Mouse (Mus musculus): Measurements from ENCODE around the gene Itm2c. TPM values are rescaled to one million over a fixed set of nuclear protein-coding genes. Genes with fewer than 3 reads are reported as not detected.

The Itm2c gene
- polyA plus RNA-seq, 1 experiment from 2014 or later: 56.7 TPM

DNA sequence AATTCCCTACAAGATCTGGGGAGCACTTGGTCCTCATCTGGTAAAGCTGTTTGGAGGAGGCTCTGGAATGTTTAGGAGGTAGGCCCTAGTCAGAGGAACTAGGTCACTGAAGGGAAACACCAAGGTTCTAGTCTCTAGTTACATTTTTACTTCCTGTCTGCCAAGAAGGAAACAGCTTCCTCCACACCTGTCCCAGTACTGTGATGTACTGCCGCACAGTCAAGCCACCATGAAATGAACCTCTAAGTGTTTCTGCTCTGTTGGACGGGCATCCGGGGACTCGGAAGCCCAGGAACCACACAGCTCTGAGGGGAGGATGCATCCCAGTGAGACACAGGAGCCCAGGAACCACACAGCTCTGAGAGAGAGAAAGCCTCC is 34.6 kb downstream of the Itm2c start:
- Histone ChIP-seq H3K9me3 (ENCODE audit: low read length) (no peaks in the 10 kb centered on the region), H3K27me3 (ENCODE audit: insufficient read depth, low read length) (no peaks in the 10 kb centered on the region), H3K4me2 (ENCODE audit: low read depth, low read length) (no peak overlapping the region), H3K36me3 (replicated peaks; ENCODE audit: insufficient read depth, low read length) (no peaks in the 10 kb centered on the region), H3K4me1 (ENCODE audit: insufficient read depth) (peaks cover 8% of the 10 kb centered on the region), H3K4me3 (ENCODE audit: low read depth, low read length) (no peak overlapping the region), H3K27ac (ENCODE audit: low read depth) (no peak overlapping the region), H3K9ac (replicated peaks) (no peak overlapping the region)
- DNase-seq (no peak), ATAC-seq (no peak)
- no peak for TF ChIP-seq EP300 (IDR thresholded peaks at IDR 0.05; ENCODE audit: low read depth)
- no peak for TF ChIP-seq CTCF (IDR thresholded peaks at IDR 0.05; ENCODE audit: low read depth)
- 64% methylated on average over 4 of the region's 4 CpGs for WGBS (ENCODE audit: insufficient replicate concordance)

DNA sequence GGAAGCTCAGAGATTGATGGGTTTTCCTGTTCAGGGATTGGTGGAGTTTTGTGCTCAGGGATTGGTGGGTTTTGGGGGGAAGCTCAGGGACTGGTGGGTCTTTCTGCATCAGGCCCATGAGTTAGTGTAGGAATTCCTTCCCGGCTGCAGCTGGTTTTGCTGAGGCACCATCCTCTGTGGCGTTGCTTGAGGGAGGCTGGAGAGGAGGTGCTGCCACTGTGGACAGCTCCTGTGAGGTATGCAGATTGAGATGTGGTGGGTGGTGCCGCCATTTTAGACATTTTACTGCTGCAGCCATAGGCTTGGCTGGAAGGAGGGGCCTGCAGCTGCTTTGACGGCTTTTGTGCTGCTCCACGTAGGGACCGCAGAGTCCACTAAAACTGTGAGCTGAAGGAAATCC is 35.3 kb downstream of the Itm2c start:
- TF ChIP-seq CTCF (IDR thresholded peaks at IDR 0.05; ENCODE audit: low read depth) (no peak), EP300 (IDR thresholded peaks at IDR 0.05; ENCODE audit: low read depth) (no peak)

DNA sequence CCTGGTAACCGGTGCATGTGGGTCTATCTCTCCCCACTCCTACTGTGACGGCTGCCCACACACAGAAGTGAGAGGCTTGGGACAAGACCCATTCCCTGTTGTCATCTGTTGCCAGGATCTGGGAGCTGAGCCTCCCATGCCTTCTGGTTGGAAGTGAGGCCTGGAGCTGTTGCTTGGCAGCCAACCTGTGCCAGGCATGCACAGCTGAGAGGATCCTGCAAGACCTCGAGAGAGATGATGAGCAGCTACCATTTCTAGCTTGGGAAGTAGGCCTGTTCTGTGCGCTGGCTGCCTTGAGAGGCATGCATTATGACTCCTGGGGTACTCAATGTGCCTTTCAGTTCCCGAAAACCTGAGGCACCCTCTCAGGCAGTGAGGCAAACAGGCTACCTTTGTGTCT is 37.1 kb downstream of the Itm2c start:
- WGBS (ENCODE audit: insufficient replicate concordance): 70% methylated on average over 5 of the region's 5 CpGs
- H3K9ac ChIP-seq (replicated peaks): no peak overlapping the region
- H3K4me1 ChIP-seq (ENCODE audit: insufficient read depth): peaks cover 9% of the 10 kb centered on the region
- H3K27me3 ChIP-seq (ENCODE audit: insufficient read depth, low read length): no peaks in the 10 kb centered on the region
- no peak overlapping the region for H3K4me2 ChIP-seq (ENCODE audit: low read depth, low read length)
- H3K27ac ChIP-seq (ENCODE audit: low read depth): no peak overlapping the region
- H3K36me3 ChIP-seq (replicated peaks; ENCODE audit: insufficient read depth, low read length): no peaks in the 10 kb centered on the region
- TF ChIP-seq EP300 (IDR thresholded peaks at IDR 0.05; ENCODE audit: low read depth) (no peak), CTCF (IDR thresholded peaks at IDR 0.05; ENCODE audit: low read depth) (no peak)
- H3K4me3 ChIP-seq (ENCODE audit: low read depth, low read length): no peak overlapping the region
- ATAC-seq: no peak
- DNase-seq: no peak
- H3K9me3 ChIP-seq (ENCODE audit: low read length): no peaks in the 10 kb centered on the region

More for the DNA sequence above, 35.3 kb downstream of the Itm2c start:
- Histone ChIP-seq H3K36me3 (replicated peaks; ENCODE audit: insufficient read depth, low read length) (no peaks in the 10 kb centered on the region), H3K27ac (ENCODE audit: low read depth) (no peak overlapping the region), H3K27me3 (ENCODE audit: insufficient read depth, low read length) (no peaks in the 10 kb centered on the region), H3K4me1 (ENCODE audit: insufficient read depth) (peaks cover 12% of the 10 kb centered on the region), H3K9me3 (ENCODE audit: low read length) (no peaks in the 10 kb centered on the region), H3K4me2 (ENCODE audit: low read depth, low read length) (no peak overlapping the region), H3K4me3 (ENCODE audit: low read depth, low read length) (no peak overlapping the region), H3K9ac (replicated peaks) (no peak overlapping the region)
- ATAC-seq (no peak), DNase-seq (no peak)
- WGBS (ENCODE audit: insufficient replicate concordance): 82% methylated on average over 6 of the region's 6 CpGs

DNA sequence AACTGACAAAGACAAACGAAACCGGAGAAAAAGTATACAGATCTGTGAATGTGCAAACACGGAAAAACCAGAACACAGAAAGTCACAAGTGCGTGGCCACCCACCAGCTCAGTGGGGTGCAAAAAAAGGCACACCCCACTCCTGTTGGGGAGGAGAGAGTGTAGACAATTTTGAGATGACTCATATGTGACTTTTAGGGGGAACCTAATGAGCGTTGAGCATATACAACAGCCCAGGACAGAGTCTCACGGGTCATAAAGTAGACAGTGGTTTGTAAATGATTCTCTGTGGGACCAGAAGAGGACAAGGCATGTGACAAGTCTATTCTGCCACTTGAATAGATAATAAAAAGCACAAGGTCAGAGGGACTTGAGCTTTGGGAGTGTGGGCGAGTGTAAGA is 39.1 kb downstream of the Itm2c start:
- H3K36me3 ChIP-seq (replicated peaks; ENCODE audit: insufficient read depth, low read length): no peaks in the 10 kb centered on the region
- H3K4me1 ChIP-seq (ENCODE audit: insufficient read depth): peaks cover 9% of the 10 kb centered on the region
- H3K9ac ChIP-seq (replicated peaks): 0 out of 2 replicates have a peak overlapping the region, but pooled peaks have one; percentile 11
- H3K27ac ChIP-seq (ENCODE audit: low read depth): peak overlapping the region; percentile 64
- TF ChIP-seq CTCF (IDR thresholded peaks at IDR 0.05; ENCODE audit: low read depth) (no peak), EP300 (IDR thresholded peaks at IDR 0.05; ENCODE audit: low read depth) (no peak)
- DNase-seq (no peak), ATAC-seq (peak; percentile 44)
- peak overlapping the region; percentile 10; the same call in 1 of the 2 replicates for H3K4me3 ChIP-seq (ENCODE audit: low read depth, low read length)
- 22% methylated on average over 7 of the region's 7 CpGs for WGBS (ENCODE audit: insufficient replicate concordance)
- H3K27me3 ChIP-seq (ENCODE audit: insufficient read depth, low read length): no peaks in the 10 kb centered on the region
- peak overlapping the region; percentile 47; the same call in 1 of the 2 replicates for H3K4me2 ChIP-seq (ENCODE audit: low read depth, low read length)
- no peaks in the 10 kb centered on the region for H3K9me3 ChIP-seq (ENCODE audit: low read length)

DNA sequence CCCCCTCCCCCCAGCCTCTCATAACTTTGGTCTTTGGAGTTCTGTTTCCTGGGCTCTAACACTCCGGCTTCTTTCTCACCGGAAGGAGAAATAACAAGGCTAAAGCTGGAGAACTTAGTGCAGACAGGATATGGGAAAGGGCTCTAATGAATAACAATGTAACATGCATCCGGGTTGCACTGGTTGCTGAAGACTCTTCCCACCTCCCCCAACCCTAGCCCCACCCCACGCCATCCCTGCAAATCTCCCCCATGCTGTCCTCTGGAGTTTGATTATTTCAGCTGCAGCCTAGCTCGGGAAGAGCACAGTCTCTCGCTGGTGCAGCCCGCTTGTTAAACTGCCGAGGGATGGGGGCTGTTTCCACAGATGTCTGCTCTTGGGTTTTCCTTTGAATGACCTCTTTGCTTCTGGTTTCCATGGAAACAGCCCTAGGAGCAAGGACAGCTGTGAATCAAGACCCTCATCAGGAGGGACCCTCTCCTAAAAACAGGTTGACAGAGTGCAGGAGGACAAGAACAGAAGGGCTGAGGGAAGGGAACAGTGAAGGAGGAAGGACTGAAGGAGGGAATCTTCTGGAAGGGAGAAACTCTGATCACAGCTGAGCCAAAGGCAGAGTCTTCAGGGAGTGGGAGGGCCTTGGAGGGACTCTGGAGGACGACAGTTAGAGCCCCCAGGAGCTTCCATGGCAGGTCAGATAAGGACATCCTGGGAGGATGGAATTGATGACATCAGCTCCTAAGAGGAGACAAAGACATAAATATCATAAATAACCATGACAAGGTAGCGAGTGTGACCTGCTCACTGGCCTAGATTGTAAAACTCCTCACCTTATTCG is 39.8 kb downstream of the Itm2c start:
- peak overlapping the region; percentile 64 for H3K27ac ChIP-seq (ENCODE audit: low read depth)
- H3K4me3 ChIP-seq (ENCODE audit: low read depth, low read length): peak overlapping the region; percentile 10; the same call in 1 of the 2 replicates
- H3K9me3 ChIP-seq (ENCODE audit: low read length): no peaks in the 10 kb centered on the region
- H3K4me1 ChIP-seq (ENCODE audit: insufficient read depth): peaks cover 9% of the 10 kb centered on the region
- H3K4me2 ChIP-seq (ENCODE audit: low read depth, low read length): peak overlapping the region; percentile 47; the same call in 1 of the 2 replicates
- no peak overlapping the region for H3K9ac ChIP-seq (replicated peaks)
- 20% methylated on average over 11 of the region's 11 CpGs for WGBS (ENCODE audit: insufficient replicate concordance)
- no peaks in the 10 kb centered on the region for H3K36me3 ChIP-seq (replicated peaks; ENCODE audit: insufficient read depth, low read length)
- ATAC-seq (peak; percentile 53), DNase-seq (no peak)
- H3K27me3 ChIP-seq (ENCODE audit: insufficient read depth, low read length): no peaks in the 10 kb centered on the region
- no peak for TF ChIP-seq CTCF (IDR thresholded peaks at IDR 0.05; ENCODE audit: low read depth)
- no peak for TF ChIP-seq EP300 (IDR thresholded peaks at IDR 0.05; ENCODE audit: low read depth)

DNA sequence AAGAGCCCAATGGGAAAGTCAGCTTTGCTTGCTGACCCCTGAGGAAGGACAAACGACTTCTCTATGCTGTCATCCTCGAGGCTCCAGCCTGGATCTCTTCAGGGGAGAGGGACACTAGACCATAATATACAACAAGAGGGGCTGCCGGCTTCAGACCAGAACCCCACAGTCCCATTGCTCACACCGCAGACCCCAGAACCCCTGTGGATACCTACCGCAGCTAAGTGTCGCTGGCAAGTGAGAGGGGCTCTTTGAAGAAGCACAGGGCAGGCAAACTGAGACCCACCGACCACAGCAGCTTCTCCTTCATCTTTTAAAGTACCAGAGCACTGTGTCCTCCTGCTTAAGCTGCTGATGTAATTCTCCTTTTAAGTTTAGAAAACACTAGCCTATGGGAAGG is 40.5 kb downstream of the Itm2c start:
- 30% methylated on average over 7 of the region's 7 CpGs for WGBS (ENCODE audit: insufficient replicate concordance)
- no peak for DNase-seq
- TF ChIP-seq CTCF (IDR thresholded peaks at IDR 0.05; ENCODE audit: low read depth): no peak
- no peak for TF ChIP-seq EP300 (IDR thresholded peaks at IDR 0.05; ENCODE audit: low read depth)

More for the DNA sequence above, 40.5 kb downstream of the Itm2c start:
- Histone ChIP-seq H3K27ac (ENCODE audit: low read depth) (no peak overlapping the region), H3K9me3 (ENCODE audit: low read length) (no peaks in the 10 kb centered on the region), H3K36me3 (replicated peaks; ENCODE audit: insufficient read depth, low read length) (no peaks in the 10 kb centered on the region), H3K4me2 (ENCODE audit: low read depth, low read length) (no peak overlapping the region), H3K9ac (replicated peaks) (no peak overlapping the region), H3K4me1 (ENCODE audit: insufficient read depth) (peaks cover 9% of the 10 kb centered on the region), H3K4me3 (ENCODE audit: low read depth, low read length) (no peak overlapping the region), H3K27me3 (ENCODE audit: insufficient read depth, low read length) (no peaks in the 10 kb centered on the region)
- ATAC-seq: no peak
